Mouse (Mus musculus): ENCODE measurements around the gene Defb20.

Gene Defb20

GRCm38 (mm10) chr2:152498020-152498419 is 21.2 kb downstream of the Defb20 start:
- DNase-seq (ENCODE audit: low read depth, low spot score): no peak

GRCm38 (mm10) chr2:152500204-152500862 is 23.5 kb downstream of the Defb20 start:
- DNase-seq (ENCODE audit: low read depth, low spot score): no peak

- peak; percentile 15 for DNase-seq (ENCODE audit: low read depth, low spot score)
These were observed 24.0 kb downstream of the Defb20 start for GRCm38 (mm10) chr2:152500863-152501229.

GRCm38 (mm10) chr2:152503950-152504349 is 27.1 kb downstream of the Defb20 start:
- DNase-seq (ENCODE audit: low read depth, low spot score): peak; percentile 36

GRCm38 (mm10) chr2:152511592-152511991 is 34.7 kb downstream of the Defb20 start, which contains the start of gene Defb26:
TSS of gene Defb26 (minus strand) at chr2:152511692.
- no peak for DNase-seq (ENCODE audit: low read depth, low spot score)

- DNase-seq (ENCODE audit: low read depth, low spot score): no peak
These were observed 39.2 kb downstream of the Defb20 start for GRCm38 (mm10) chr2:152516084-152516483.

- DNase-seq (ENCODE audit: low read depth, low spot score): peak; percentile 30
These were observed 41.1 kb downstream of the Defb20 start, which contains the start of gene Defb28 for GRCm38 (mm10) chr2:152517981-152518380. TSS of gene Defb28 (plus strand) at chr2:152518255.
